Mouse (Mus musculus) midbrain, embryonic 10.5 days (tissue): ENCODE data around the gene Cps1. TPM values are rescaled to one million over a fixed set of nuclear protein-coding genes. Genes with fewer than 3 reads are reported as not detected.

Experiments
- DNase-seq: peaks from one replicate; pipeline ENCODE4 v3.0.0-alpha.2; 2017; ENCODE audit warnings: low spot score
- H3K27ac ChIP-seq: fragments of 300-500 bp; sonication (generic); replicated peaks from 2 replicates; pipeline ENCODE4 v1.5.1; 2016; ENCODE audit warnings: mild to moderate bottlenecking
- H3K27me3 ChIP-seq: fragments of 300-500 bp; sonication (generic); 2 replicates; pipeline ENCODE4 v1.6.1; 2016; ENCODE audit warnings: low read depth, mild to moderate bottlenecking; ENCODE audit not compliant: poor library complexity, severe bottlenecking
- H3K36me3 ChIP-seq: fragments of 300-500 bp; sonication (generic); 2 replicates; pipeline ENCODE4 v1.6.1; 2016; ENCODE audit warnings: mild to moderate bottlenecking, moderate library complexity
- H3K4me1 ChIP-seq: fragments of 300-500 bp; sonication (generic); 2 replicates; pipeline ENCODE4 v1.6.1; 2016
- H3K4me3 ChIP-seq: fragments of 300-500 bp; sonication (generic); 2 replicates; pipeline ENCODE4 v1.5.1; 2016; ENCODE audit warnings: mild to moderate bottlenecking, moderate library complexity
- H3K9me3 ChIP-seq: fragments of 300-500 bp; sonication (generic); replicated peaks from 2 replicates; pipeline ENCODE4 v1.6.1; 2016; ENCODE audit warnings: mild to moderate bottlenecking
- WGBS: fragments of 180-500 bp; shearing (Covaris S2); methylation state at CpG from one replicate; pipeline ENCODE4 v1.1.7; 2016; 5-methylcytosine and 5-hydroxymethylcytosine counted together
- polyA plus RNA-seq: library from polyadenylated mRNA; unstranded; fragments of >200 nt; fragmentation: Nextera tagmentation; extraction: Ambion mirVana; gene quantifications from 2 replicates; pipeline ENCODE4 v1.2.1, GENCODE M21; 2016

Cps1 gene
- polyA plus RNA-seq, 1 experiment from 2014 or later = not detected

DNA sequence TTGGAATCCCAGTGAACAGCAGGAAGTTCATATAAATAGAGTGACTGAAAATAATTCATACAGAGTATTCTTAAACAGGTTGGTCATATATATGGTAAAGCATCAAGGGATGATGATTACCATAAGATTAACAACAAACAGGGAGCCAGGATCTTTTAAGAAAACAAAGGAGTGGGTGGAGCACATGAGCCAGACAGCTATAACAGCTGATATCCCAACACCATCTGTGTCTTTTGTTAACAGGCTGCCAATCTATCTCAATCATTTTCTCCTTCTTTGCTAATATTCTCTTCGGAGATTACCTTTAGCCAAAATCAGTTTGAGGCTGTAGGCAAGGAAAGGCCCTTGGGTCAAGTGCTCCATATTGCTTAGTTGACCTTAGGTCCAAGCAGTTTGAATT, 142.4 kb downstream of the Cps1 start:
- DNase-seq = no peak
- H3K27ac ChIP-seq = no peak overlapping the region
- H3K9me3 ChIP-seq = no peaks in the 10 kb centered on the region
- WGBS = 80% methylated on average over 1 of the region's 1 CpGs
- H3K27me3 ChIP-seq = no peaks in the 10 kb centered on the region
- no peaks in the 10 kb centered on the region for H3K4me1 ChIP-seq
- H3K4me3 ChIP-seq = no peak overlapping the region
- H3K36me3 ChIP-seq = no peaks in the 10 kb centered on the region

- Histone ChIP-seq H3K4me1 (no peaks in the 10 kb centered on the region), H3K27me3 (no peaks in the 10 kb centered on the region), H3K36me3 (no peaks in the 10 kb centered on the region), H3K4me3 (no peak overlapping the region), H3K27ac (no peak overlapping the region), H3K9me3 (no peaks in the 10 kb centered on the region)
- no peak for DNase-seq
These were observed 145.1 kb downstream of the Cps1 start for GRCm38 (mm10) chr1:67267972-67268371.

DNA sequence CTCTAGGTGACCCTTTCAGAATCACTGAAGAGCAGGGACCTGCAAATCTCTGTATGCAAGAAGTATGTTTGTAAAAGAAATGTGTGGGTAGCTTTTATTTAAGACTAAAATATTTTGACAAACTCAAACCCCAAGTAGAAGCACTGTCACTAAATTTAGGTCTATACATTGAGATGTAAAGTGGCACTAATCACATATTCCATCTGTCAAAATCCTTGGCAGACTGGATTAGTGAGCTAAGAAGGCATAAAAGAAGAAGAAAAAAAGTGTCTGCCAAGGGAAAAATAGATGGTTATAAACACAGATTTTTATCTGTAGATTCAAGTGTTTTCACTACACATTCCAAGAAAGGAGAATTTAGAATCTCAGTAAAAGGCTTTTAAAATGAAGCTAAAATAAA, 145.6 kb downstream of the Cps1 start:
- no peak overlapping the region for H3K4me3 ChIP-seq
- H3K27me3 ChIP-seq = no peaks in the 10 kb centered on the region
- no peak overlapping the region for H3K27ac ChIP-seq
- H3K9me3 ChIP-seq = no peaks in the 10 kb centered on the region
- no peaks in the 10 kb centered on the region for H3K4me1 ChIP-seq
- no peak for DNase-seq
- H3K36me3 ChIP-seq = no peaks in the 10 kb centered on the region

GRCm38 (mm10) chr1:67276270-67276669, 153.4 kb downstream of the Cps1 start:
- Histone ChIP-seq H3K4me3 (no peak overlapping the region), H3K27me3 (no peaks in the 10 kb centered on the region)
- WGBS = 88% methylated on average over 1 of the region's 1 CpGs

More at GRCm38 (mm10) chr1:67276270-67276669, 153.4 kb downstream of the Cps1 start:
- no peaks in the 10 kb centered on the region for H3K9me3 ChIP-seq
- DNase-seq = no peak
- no peaks in the 10 kb centered on the region for H3K4me1 ChIP-seq
- H3K27ac ChIP-seq = no peak overlapping the region
- no peaks in the 10 kb centered on the region for H3K36me3 ChIP-seq

Other genes starting within 250 kb of the Cps1 start
- gene Myl1, start 177.6 kb upstream of the Cps1 start, polyA plus RNA-seq = 0.29 and 0.30 TPM in 2 replicates
- 72.8 and 79.9 TPM in 2 replicates for gene Lancl1, start 84.2 kb upstream of the Cps1 start, polyA plus RNA-seq